Mouse (Mus musculus) heart, postnatal 36 days (tissue): ENCODE measurements at regions not wholly inside any gene's neighbourhood (a gene's known extent, or its start where the extent isn't known, plus 50 kb on each side); places are given as distances from the start of the nearest gene placed in this dataset.

ENCODE experiments used
- DNase-seq, 2 experiments: peaks; one replicate each; pipeline ENCODE4 v3.0.0; 2021 to 2022
- intact Hi-C: fragments of 180-260 bp; cut with DNase I; formaldehyde crosslinking; loops from one replicate; pipeline ENCODE4 v1.15.1; 2025

DNA sequence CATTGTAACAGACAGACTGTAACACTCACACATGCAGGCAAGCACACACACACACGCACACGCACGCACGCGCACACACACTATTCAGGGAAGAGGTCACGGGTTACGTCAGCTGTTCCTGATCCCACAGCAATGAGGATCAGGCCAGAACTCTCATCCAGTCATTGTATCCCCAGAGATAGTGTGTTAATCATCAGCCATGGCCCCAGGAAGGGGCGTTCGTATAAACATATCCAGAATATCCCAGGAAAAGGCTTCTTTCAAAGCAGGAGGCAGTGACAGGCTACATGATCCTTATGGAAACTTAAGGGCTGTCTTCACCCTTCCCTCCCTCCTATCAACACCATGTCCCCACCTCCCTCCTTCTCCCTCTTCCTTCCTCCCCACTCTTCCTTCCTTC lies 239.3 kb downstream of the Uaca start:
- intact Hi-C loops: loop anchor here (5.0 kb wide), 3 partner anchors 184 to 339 kb away; partner anchors contain the start of gene Tle3

DNA sequence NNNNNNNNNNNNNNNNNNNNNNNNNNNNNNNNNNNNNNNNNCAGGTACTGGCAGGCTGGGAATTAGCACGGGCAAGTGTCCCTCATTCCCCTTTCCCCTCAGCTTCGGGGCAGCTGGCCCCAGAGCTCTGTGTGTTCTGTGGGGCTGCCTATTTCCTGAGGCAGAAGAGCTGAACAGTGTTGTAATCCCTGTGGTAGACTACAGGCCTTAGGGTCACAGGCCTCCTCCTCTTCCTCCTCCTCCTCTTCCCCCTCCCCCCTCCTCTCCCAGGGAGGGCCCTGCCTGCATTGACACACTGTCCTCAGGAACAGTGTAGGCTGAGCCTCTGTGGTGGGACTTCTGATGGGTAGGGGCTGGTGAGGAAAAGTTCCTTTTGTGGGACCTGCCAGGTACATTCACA lies 247.7 kb downstream of the Uaca start:
- no peak for DNase-seq
- intact Hi-C loops: no loop called here

More for the DNA sequence above, 239.3 kb downstream of the Uaca start:
- no peak for DNase-seq

DNA sequence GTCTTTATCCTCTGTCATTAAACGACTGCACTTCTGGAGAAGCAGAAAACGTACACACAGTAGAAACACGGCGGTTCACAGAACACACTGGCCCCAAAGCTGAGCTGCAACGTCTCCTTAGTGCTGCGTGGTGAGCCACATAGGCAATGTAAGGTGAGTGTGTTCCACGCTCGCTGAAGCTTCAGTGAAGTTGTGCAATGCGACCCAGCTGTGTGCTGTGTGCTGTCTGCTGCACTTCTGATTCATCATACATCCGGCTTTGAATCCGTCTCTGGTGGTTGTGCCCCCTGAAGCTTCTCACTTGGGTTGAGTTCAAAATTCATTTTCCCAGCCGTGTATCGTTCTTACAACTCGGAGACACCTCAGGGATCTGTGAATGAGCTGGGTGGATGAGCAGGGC lies 250.6 kb downstream of the Uaca start:
- no peak for DNase-seq
- intact Hi-C loops: loop anchor here (1.0 to 5.0 kb wide), 5 partner anchors 24 to 852 kb away; no protein-coding TSS in a partner anchor

DNA sequence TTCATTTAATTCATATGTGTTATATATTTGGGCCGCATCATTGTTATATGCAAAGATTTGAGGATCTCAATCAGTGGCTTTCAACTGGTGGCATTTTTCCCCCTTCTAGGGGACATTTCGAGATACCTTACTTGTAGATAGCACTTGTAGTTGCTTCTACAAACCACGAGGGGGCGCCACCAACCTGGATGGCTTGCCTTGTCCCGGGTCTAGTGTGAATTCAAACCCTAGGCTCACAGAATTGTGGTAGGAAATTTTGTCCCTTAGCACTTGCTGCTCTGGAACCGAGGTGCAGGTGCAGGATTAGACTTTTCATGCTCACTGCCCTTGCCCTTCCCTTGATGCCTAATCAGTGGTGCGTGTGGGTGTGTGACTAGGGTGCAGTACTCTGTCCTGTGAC lies 252.2 kb downstream of the Uaca start:
- intact Hi-C loops: loop anchor here (5.0 kb wide), 3 partner anchors 166 to 851 kb away; no protein-coding TSS in a partner anchor
- DNase-seq: peak; percentile 71 to 82

DNA sequence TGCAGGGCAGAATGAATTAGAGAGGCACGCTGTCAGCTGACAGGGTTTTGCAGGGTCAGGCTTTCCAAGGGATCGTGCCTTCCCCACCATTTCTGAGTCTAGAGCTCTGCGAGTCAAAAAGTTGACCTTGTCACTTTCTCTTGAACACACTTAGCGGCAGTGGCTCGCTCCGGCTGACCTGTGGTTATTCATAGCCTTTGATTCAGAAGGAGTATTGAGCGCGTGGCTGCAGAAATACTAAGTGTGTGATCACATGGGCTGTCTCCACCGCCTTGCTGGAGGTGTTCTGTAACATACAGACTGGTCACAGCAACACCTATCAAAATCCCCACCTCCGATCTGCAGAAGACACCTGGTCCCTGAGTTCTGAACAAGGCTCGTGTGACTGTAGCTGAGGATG lies 252.9 kb downstream of the Uaca start:
- intact Hi-C loops: loop anchor here (5.0 kb wide), 3 partner anchors 165 to 850 kb away; no protein-coding TSS in a partner anchor
- DNase-seq: no peak

DNA sequence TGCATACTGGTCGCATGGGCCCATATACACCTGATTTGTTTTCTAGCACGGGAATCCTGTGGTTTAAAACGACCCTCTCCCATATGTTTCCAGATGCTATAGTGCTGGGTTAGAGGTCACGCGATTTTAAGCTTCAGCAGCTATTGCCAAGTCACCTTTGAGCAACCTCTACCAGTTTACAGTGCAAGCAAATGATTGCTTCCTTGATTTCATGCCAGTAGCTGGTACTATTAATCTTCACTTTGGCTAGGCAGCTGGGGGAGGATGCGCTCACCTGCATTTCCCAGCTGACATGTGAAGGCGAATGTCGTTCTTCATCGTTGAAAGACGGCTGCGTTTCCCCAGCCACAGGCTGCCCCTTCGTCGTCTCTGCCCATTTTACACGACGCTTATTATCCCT lies 254.2 kb downstream of the Uaca start:
- DNase-seq: no peak
- intact Hi-C loops: loop anchor here (5.0 kb wide), 3 partner anchors 164 to 849 kb away; no protein-coding TSS in a partner anchor

DNA sequence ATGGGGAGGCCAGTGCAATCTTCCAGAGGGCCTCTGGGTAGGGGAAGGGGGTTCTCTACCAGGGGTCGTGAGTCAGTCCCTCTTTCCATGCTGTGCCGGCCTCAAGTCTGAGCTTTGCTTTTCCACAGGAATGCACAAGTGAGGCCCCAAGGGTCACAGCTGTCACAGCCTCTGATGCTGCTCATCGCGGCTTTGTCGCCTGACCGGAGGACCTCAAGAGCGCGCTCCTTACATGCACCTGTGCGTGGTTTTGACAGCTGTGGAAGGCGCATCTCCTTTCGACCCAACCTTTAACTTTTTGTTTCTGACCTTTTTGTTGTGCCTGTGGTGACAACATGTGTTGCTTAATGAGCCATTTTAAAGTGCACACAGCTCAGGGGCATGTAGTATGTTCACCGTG lies 258.3 kb downstream of the Uaca start:
- DNase-seq: no peak
- intact Hi-C loops: no loop called here

DNA sequence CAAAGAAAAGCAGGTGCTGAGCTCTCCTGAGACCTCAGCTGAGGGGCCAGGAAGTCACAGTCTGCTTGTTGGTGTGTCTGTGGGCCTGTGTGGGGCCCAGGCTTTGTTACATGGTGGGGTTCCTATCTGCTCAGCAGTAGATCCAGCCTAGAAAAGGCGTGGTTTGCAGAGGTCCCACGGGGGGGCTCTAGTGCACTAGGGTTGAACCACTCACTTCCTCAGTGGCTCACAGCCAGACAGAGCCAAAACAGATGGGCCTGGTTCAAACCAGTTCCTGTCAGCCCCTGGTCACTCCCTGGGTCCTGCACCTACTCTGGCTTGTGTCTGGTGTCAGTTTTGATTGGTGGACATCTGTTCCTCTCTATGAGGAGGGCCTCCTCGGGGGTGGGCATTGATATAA lies 260.1 kb downstream of the Uaca start:
- DNase-seq: peak; percentile 49 to 55
- intact Hi-C loops: no loop called here

DNA sequence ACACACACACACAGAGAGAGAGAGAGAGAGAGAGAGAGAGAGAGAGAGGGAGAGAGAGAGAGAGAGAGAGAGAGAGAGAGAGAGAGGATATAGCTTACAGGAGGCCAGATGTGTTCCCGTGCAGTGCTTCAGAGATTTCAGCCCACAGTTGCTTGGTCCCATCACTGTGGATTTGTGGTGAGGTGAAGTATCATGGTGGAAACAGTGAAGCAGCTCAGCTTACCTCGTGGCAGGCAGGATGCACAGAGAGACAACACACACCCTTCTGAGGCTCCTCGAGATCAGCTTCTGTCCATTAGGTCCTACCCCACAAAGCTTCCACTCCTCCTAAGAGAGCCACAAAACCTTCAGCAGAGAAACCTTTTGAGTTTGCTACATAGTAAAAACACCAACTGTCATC lies 261.1 kb downstream of the Uaca start:
- intact Hi-C loops: no loop called here

DNA sequence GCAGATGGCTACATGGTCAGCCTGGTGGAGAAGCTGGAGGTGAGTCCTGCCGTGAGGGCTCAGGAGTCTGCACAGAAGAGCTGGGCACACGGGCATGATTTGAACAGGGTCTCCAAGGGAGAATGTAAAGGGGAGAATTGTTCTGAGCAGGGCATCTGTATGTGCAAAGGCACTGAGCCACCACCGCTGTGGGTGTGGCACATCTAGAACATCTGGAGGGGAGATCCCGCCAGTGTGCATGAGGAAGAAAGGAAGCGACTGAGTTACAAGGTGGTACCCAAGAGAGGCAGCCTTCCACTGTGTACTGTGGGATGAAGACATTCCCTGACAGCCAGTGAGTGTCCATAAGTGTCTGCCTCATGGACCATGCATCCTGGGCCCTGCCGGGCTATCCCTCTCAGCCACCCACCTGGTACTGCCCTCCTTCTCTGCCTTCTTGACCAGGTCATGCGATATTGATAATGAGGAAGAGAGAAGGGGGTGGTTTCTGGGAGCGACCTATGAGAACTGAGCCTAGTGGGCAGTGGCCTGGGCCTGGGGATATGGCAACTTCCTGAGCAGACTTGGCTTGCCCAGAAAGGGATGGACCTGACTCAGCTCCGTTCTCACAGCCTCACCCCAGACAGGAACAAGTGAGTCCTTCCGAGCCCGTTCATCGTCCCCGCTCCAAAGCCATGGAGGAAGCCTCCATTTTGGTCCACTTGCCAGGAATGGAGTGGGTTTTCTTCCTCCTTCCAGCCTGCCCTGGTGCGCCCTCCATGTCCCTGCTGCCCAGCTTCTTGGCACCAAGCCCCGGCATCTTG lies 261.8 kb downstream of the Uaca start:
- intact Hi-C loops: no loop called here
- DNase-seq: peak in 1 of 2 experiments; percentile 16

More for the DNA sequence above, 261.1 kb downstream of the Uaca start:
- no peak for DNase-seq

DNA sequence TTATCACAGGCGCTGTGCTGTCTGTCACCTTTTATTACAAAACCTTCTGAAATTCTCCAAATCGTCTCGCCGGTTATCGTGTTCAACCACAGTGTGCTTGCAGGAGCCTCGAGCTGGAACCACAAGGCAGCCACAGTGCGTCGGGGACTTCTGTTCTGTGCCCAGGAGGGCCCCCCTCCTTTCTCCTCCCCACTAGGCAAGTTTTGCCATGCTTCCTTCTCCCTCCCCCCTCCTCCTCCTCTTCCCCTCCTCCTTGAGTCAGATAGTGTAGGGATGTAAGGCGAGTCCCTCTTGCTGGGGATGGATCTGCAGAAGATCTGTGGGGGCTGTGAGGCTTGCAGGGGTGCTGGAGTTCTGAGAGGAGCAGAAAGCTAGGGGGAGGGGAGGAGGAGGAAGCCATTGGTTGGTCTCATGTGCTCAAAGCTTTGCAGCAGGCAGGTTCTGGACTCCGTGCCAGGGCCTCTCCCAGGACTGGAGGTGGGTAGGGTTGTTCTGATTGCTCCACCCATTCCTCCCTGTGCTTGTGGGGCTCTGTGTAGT lies 262.5 kb downstream of the Uaca start:
- DNase-seq: no peak
- intact Hi-C loops: no loop called here

DNA sequence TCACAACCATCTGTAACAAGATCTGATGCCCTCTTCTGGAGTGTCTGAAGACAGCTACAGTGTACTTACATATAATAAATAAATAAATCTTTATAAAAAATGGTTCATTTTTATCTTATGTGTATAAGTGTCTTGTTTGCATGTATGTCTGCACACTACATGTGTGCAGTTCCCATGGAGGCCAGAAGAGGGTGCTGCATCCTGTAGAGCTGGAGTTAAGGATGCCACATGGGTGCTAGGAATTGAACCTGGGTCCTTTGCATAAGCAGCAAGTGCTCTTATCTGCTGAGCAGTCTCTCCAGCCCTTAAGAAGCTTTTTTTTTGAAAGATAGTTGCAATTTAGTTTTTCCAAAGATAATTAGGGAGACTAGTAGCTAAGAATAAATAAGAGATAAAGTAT lies 264.9 kb downstream of the Uaca start:
- no peak for DNase-seq
- intact Hi-C loops: no loop called here

DNA sequence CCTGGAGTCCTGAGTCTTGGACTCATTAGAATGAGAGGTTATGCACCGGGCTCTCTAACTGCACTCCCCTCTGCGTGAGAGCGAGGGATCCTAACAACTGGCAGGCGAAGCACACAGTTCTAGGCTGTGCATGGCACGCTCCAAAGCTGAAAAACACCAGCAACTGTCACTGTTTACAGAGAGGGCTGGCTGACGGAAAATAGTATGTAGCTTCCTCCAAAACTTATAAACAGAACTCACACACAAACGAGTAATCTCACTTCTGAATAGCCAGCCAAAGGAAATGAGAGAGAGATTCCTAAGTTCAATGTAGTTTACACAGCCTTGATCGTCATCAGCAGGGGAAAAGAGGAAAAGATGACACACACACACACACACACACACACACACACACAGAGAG lies 266.6 kb downstream of the Uaca start:
- intact Hi-C loops: no loop called here

DNA sequence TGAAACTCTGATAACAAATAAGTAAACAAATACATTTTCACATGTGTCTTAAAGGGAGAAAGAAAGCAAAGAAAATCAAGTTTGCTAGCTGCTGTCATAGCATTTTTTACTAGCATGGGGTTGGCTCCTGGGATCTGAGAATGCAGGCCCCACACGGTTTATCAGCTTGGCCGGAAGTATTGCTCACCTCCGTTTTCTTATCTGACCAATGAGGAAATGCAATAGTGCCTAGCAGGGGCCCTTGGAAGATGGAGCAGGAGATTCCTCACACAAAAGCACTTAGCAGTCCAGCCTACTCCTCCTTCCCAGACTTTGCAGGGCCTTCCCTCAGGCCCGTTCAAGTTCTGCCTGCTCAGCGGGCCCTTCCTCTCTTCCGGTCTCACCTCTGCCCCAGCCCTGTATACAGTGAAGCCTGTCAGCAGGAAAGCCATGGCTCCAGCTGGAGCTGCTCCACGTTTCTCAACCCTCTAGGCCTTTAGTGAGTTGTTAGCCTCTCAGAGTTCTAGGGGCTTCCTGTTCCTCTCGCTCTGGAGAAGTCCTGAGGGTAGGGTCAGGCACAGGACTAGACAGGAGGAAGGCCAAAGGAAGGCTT lies 270.5 kb downstream of the Uaca start:
- no peak for DNase-seq
- intact Hi-C loops: no loop called here

More for the DNA sequence above, 266.6 kb downstream of the Uaca start:
- DNase-seq: no peak

DNA sequence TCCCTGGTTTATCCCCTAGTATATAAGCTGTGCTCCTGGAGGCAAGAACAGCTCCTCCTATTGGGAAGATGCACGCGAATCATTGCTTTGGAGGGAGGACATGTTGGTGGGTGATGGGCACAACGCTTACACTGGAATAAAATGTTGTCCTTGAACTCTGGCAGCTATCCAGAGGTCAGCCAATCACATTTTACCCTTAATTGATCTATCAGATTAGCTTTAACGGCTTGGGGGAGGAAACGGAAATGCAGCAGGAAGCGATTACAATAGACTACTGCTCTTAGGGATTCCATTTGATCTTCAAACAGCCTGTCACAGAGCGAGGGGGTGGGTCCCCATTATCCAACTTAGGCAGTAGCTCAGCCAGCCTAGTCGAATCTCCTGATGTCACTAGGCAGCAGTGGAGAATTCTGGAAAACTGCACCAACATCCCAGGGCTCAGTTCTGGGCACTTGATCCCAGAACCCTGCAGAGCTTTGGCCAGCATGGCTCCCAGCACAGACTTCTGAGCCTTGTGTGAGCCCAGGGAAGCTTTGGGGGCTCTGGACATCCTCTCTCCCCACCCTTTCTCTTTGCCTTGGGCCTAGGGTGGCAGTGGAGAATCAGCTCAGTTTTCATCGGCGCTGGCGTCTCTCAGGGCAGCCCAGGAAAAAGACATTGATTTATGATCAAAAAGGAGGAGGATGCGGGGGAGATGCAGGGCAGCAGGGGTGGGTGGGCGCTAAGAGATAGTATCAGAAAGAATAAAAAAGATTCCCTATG lies 275.4 kb downstream of the Uaca start:
- DNase-seq: no peak

DNA sequence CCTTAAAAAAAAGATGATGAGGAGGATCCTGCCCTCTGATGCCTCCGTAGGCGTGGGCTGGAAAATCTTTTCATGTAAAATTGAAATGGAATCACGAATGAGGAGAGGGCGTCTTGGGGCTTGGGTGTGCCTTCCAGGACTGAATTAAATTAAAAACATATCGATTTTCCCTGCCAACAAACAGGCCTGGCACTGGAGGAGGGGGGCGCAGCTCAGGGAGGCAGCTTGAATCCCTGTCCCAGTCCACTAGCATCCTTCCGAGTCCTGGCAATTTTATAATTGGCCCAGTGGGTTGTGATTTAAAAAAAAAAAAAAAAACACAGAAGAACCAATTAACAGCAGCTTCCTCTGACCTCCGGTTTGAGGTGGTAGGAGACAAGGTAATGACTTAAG lies 276.0 kb downstream of the Uaca start:
- intact Hi-C loops: no loop called here
- no peak for DNase-seq

More for the DNA sequence above, 275.4 kb downstream of the Uaca start:
- intact Hi-C loops: loop anchor here (1.0 kb wide), 1 partner anchor 146 kb away; no protein-coding TSS in a partner anchor

DNA sequence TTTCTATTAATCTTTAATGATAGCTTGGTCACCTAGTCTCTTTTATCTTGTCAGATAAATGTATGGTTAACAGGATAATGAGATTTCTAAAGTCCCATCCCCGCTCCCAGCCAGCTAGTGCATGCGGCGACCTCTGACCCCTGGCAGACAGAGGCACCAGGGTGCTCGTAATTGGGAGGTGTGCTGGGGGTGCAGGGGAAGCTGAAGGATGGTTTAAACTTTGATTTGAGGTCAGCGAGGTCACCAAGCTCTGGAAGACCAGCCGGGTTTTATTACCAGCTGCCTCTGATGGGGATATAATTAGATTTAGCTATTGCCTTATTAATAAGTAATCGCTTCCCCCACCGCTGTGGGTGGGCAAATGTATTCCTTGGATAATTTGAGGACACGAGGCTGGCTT lies 276.5 kb downstream of the Uaca start:
- intact Hi-C loops: no loop called here
- no peak for DNase-seq

DNA sequence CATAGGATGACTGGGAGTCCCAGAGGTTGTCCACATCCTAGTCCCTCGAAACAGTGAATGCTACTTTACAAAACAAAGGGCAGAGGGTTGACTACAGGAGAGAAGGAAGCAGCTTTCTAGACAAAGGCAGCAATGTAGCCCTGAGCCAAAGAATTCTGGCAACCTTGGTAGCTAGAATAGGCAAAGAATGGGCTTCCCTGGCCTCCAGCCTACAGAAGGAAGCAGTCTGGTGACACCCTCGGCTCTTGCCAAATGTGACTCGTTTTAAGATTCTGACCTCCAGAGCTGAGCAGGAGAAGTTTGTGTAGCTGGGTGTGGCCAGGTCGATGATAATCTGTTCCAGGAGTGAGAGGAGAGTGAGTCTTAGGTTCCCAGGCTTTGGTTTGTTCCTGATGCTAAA lies 279.1 kb downstream of the Uaca start:
- DNase-seq: no peak
- intact Hi-C loops: no loop called here

DNA sequence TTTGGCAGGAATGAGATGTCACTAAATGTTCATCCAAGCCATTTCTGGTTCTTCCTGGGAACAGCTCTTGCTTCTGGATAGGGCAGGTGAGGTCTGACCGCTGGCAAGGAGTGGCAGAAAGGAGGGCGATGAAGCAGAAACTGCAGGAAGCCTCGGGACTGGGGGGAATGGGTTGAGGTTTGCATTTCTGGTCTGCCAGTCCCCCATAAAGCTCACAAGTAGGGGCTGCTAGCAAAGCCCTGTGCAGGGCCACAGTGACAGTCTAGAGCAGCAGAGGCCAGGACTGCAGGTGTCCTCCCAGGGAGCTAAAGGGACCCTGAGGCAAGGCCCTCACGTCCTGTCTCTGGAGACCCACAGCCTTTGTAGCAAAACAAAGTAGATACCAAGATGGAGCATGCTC lies 280.7 kb downstream of the Uaca start:
- intact Hi-C loops: no loop called here
- no peak for DNase-seq

DNA sequence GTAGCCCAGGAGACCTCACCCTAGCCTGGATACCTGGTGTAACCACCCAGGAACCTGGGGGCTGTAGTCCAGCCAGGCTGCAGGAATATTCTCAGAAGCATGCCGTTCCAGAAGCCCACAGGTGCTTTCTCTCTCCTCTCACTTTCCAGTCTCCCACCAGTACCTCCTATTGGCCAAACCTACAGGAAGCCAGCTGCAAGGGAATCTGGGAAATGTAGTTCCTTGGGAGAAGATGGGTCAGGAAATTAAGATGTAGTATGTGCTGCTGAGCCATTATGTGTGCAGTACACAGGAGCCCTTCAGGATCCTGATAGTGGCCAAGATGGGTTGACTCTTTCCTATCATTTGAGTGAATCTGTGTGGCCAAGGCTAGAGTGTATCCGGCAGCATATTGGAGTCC lies 282.8 kb downstream of the Uaca start:
- DNase-seq: no peak
- intact Hi-C loops: no loop called here

DNA sequence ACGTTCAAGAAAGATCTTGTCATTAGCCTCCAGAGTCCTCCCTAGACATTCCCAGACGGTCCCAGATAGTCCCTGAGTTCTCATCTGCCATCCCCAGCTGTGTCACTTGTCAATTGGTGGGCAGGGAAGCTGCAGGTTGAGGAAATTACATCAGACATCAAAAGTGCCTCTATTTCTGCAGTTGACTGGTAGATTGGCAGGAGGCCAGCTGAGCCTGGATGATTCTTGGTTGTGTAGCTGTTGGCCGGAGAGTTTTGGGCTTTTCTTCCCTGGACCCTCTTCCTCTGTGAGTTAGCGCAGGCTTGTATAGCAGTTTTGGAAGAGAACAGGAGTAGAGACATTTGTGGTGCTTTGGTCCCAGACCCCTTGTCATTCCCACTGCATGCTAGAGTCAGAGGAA lies 283.5 kb downstream of the Uaca start:
- no peak for DNase-seq
- intact Hi-C loops: no loop called here
